Mouse (Mus musculus) gastrocnemius, postnatal 25 days (tissue): ENCODE results near the gene Hspa1b. TPM values are rescaled to one million over a fixed set of nuclear protein-coding genes. Genes with fewer than 3 reads are reported as not detected.
"Not testable (repeated sequence)": the region's sequence is repeated elsewhere in the genome, so short reads cannot be mapped to it uniquely, and the experiment has no call there.

Source experiments
- DNase-seq: peaks from one replicate; pipeline ENCODE4 v3.0.0; 2022
- long read RNA-seq, 2 experiments: library from polyadenylated mRNA; stranded (forward); transcript quantifications; one replicate each; pipeline ENCODE4 v2.0.0; 2021
- total RNA-seq, 2 experiments: library from RNA; stranded (reverse); gene quantifications; 1 replicate in 1 of 2; 2 replicates in 1 of 2; pipeline ENCODE4 v1.2.3; 2021

Gene Hspa1b
- total RNA-seq = 1 to 10 TPM; 4.4 to 6.7 TPM
- long read RNA-seq, experiment 1, partial matches to known transcripts = 0 of 2 reads
- long read RNA-seq, experiment 1, other reads (novel, unspliced or antisense) = 0 of 2 reads
- long read RNA-seq, experiment 2, transcript Hspa1b-201 (1 exons, 2,803 nt) = major isoform, 7 of 7 reads
- long read RNA-seq, experiment 2, partial matches to known transcripts = 0 of 7 reads
- long read RNA-seq, experiment 2, other reads (novel, unspliced or antisense) = 0 of 7 reads

GRCm38 (mm10) chr17:34959130-34959778, at the start of gene Hspa1b:
Hspa1b (minus strand) TSS chr17:34959238.
- peak; percentile 85 for DNase-seq

- no peak for DNase-seq
Measured at GRCm38 (mm10) chr17:35007387-35007991, 48.5 kb upstream of the Hspa1b start.

GRCm38 (mm10) chr17:35005902-35006301, 46.9 kb upstream of the Hspa1b start:
- DNase-seq = not testable (repeated sequence)

GRCm38 (mm10) chr17:35005158-35005557, 46.1 kb upstream of the Hspa1b start:
- no peak for DNase-seq

GRCm38 (mm10) chr17:35004075-35004717, 45.2 kb upstream of the Hspa1b start:
- no peak for DNase-seq

- no peak for DNase-seq
Measured at GRCm38 (mm10) chr17:35003022-35003838, 44.2 kb upstream of the Hspa1b start.

- no peak for DNase-seq
Measured at GRCm38 (mm10) chr17:35002153-35002865, 43.3 kb upstream of the Hspa1b start.

- DNase-seq = no peak
Measured at GRCm38 (mm10) chr17:35001452-35002152, 42.6 kb upstream of the Hspa1b start.

GRCm38 (mm10) chr17:35000717-35001451, 41.8 kb upstream of the Hspa1b start, which contains the start of gene Vars:
Vars (plus strand) TSS chr17:35000987.
- DNase-seq = peak; percentile 88

- not testable (repeated sequence) for DNase-seq
Measured at GRCm38 (mm10) chr17:34999871-35000716, 41.1 kb upstream of the Hspa1b start.

- DNase-seq = no peak
Measured at GRCm38 (mm10) chr17:34998526-34999430, 39.7 kb upstream of the Hspa1b start.

- DNase-seq = no peak
Measured at GRCm38 (mm10) chr17:34997142-34997483, 38.1 kb upstream of the Hspa1b start.

GRCm38 (mm10) chr17:34996411-34997141, 37.5 kb upstream of the Hspa1b start:
- DNase-seq = no peak

- DNase-seq = not testable (repeated sequence)
Measured at GRCm38 (mm10) chr17:34995927-34996326, 36.9 kb upstream of the Hspa1b start.

GRCm38 (mm10) chr17:34995192-34995591, 36.2 kb upstream of the Hspa1b start:
- DNase-seq = not testable (repeated sequence)

GRCm38 (mm10) chr17:34994751-34995150, 35.7 kb upstream of the Hspa1b start:
- no peak for DNase-seq

GRCm38 (mm10) chr17:34984218-34984617, 25.2 kb upstream of the Hspa1b start:
- no peak for DNase-seq
